Mouse (Mus musculus) stomach, embryonic 14.5 days (tissue): ENCODE measurements around the gene Mbd6. TPM values are rescaled to one million over a fixed set of nuclear protein-coding genes. Genes with fewer than 3 reads are reported as not detected.

Source experiments
- ATAC-seq: fragments of 200-750 bp; cut with Nextera tagmentation; 2 replicates; pipeline ENCODE4 v1.8.0; 2017; ENCODE audit warnings: low read depth, moderate TSS enrichment; ENCODE audit not compliant: insufficient number of reproducible peaks, insufficient read depth, low FRiP score
- H3K27ac ChIP-seq: fragments of 300-500 bp; sonication (generic); 2 replicates; pipeline ENCODE4 v1.5.1; 2014; ENCODE audit warnings: mild to moderate bottlenecking, low read length, moderate library complexity, mixed read lengths
- H3K27me3 ChIP-seq: fragments of 300-500 bp; sonication (generic); 2 replicates; pipeline ENCODE4 v1.6.1; 2014; ENCODE audit warnings: low read length, control low read depth, mixed read lengths; ENCODE audit not compliant: control insufficient read depth, insufficient read depth
- H3K36me3 ChIP-seq: fragments of 300-500 bp; sonication (generic); 2 replicates; pipeline ENCODE4 v1.6.1; 2014; ENCODE audit warnings: mild to moderate bottlenecking, control low read depth, low read length, moderate library complexity, mixed read lengths; ENCODE audit not compliant: control insufficient read depth, insufficient read depth
- H3K4me1 ChIP-seq: fragments of 300-500 bp; sonication (generic); 2 replicates; pipeline ENCODE4 v1.6.1; 2014; ENCODE audit warnings: low read length, control low read depth, mixed read lengths; ENCODE audit not compliant: control insufficient read depth, insufficient read depth
- H3K4me2 ChIP-seq: fragments of 300-500 bp; sonication (generic); replicated peaks from 2 replicates; pipeline ENCODE4 v1.6.1; 2014; ENCODE audit warnings: low read depth, low read length, control low read depth
- H3K4me3 ChIP-seq: fragments of 300-500 bp; sonication (generic); 2 replicates; pipeline ENCODE4 v1.5.1; 2014; ENCODE audit warnings: low read depth, low read length, control low read depth
- H3K9ac ChIP-seq: fragments of 300-500 bp; sonication (generic); replicated peaks from 2 replicates; pipeline ENCODE4 v1.6.1; 2014; ENCODE audit warnings: low read depth, mild to moderate bottlenecking, control low read depth, low read length, moderate library complexity, mixed read lengths
- H3K9me3 ChIP-seq: fragments of 300-500 bp; sonication (generic); 2 replicates; pipeline ENCODE4 v1.6.1; 2016; ENCODE audit warnings: low read depth, low read length, control low read depth; ENCODE audit not compliant: control insufficient read depth
- WGBS: fragments of 180-500 bp; shearing (Covaris S2); extraction: QIAGEN DNeasy Blood & Tissue Kit; methylation state at CpG from one replicate; pipeline ENCODE4 v1.1.7; 2014; 5-methylcytosine and 5-hydroxymethylcytosine counted together
- polyA plus RNA-seq: library from polyadenylated mRNA; unstranded; fragments of >200 nt; fragmentation: Nextera tagmentation; extraction: Ambion mirVana; gene quantifications from 2 replicates; pipeline ENCODE4 v1.2.1, GENCODE M21; 2014

The Mbd6 gene
- polyA plus RNA-seq, 1 experiment from 2014 or later = 22.2 TPM

DNA sequence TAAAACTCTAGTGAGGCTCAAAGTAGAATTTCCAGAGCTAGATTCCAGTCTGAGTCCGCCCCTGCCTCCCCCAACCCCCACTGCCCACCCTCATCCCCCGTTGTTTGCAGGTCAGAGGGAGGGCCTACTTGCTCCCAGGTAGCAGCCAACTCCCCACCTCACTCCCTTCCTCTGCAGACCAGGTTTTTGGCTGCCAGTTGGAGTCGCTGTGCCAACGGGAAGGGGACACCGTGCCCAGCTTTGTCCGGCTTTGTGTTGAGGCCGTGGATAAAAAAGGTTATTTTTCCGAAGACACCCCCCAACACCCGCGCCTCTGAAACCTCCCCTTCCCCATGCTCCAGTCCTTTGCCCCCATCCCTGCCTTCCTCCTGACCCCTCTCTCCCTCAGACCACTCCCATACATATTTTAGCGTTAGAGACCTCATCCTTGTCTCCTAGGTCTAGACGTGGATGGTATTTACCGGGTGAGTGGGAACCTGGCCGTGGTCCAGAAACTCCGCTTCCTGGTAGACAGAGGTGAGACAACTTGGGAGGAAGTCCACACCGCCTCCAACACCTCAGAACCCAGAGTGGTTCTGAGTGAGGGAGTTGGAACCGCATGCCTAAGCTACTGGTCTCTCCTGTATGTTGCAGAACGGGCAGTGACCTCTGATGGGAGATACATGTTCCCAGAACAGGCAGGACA lies 38.8 kb upstream of the Mbd6 start:
- no peak overlapping the region for H3K4me2 ChIP-seq
- ATAC-seq = no peak
- H3K9ac ChIP-seq = no peak overlapping the region
- WGBS = 44% methylated on average over 18 of the region's 18 CpGs
- H3K27me3 ChIP-seq = 0 out of 2 replicates have a peak, but pooled peaks cover 22% of the 10 kb centered on the region
- H3K4me3 ChIP-seq = no peak overlapping the region
- peaks cover 9% of the 10 kb centered on the region; the same call in 1 of the 2 replicates for H3K36me3 ChIP-seq
- H3K27ac ChIP-seq = no peak overlapping the region
- H3K4me1 ChIP-seq = peaks cover 14% of the 10 kb centered on the region; the same call in 1 of the 2 replicates
- 0 out of 2 replicates have a peak, but pooled peaks cover 3% of the 10 kb centered on the region for H3K9me3 ChIP-seq

DNA sequence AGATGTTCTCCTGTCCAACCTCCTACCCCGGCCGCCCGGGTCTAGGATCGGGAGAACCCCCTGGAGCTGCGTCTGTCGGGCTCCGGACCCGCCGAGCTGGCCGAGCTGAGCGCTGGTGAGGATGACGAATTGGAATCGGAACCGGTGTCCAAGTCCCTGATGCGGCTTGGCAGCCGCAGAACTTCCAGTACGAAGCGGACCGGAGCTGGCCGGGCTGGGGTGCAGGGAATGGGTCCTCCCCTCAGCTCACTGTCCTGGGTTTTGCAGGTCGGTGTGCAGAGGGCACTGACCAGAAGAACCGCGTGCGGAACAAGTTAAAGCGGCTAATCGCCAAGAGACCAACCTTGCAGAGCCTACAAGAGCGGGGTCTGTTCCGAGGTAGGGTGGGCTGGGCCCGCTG lies 38.0 kb upstream of the Mbd6 start:
- H3K9me3 ChIP-seq = 0 out of 2 replicates have a peak, but pooled peaks cover 3% of the 10 kb centered on the region
- peak overlapping the region; percentile 96 for H3K4me2 ChIP-seq
- peaks cover 14% of the 10 kb centered on the region; the same call in 1 of the 2 replicates for H3K4me1 ChIP-seq
- 0 out of 2 replicates have a peak, but pooled peaks cover 22% of the 10 kb centered on the region for H3K27me3 ChIP-seq
- WGBS = 6% methylated on average over 29 of the region's 29 CpGs
- peak overlapping the region; percentile 48 for H3K4me3 ChIP-seq
- no peak for ATAC-seq
- H3K27ac ChIP-seq = no peak overlapping the region
- peaks cover 9% of the 10 kb centered on the region; the same call in 1 of the 2 replicates for H3K36me3 ChIP-seq
- H3K9ac ChIP-seq = peak overlapping the region; percentile 36

DNA sequence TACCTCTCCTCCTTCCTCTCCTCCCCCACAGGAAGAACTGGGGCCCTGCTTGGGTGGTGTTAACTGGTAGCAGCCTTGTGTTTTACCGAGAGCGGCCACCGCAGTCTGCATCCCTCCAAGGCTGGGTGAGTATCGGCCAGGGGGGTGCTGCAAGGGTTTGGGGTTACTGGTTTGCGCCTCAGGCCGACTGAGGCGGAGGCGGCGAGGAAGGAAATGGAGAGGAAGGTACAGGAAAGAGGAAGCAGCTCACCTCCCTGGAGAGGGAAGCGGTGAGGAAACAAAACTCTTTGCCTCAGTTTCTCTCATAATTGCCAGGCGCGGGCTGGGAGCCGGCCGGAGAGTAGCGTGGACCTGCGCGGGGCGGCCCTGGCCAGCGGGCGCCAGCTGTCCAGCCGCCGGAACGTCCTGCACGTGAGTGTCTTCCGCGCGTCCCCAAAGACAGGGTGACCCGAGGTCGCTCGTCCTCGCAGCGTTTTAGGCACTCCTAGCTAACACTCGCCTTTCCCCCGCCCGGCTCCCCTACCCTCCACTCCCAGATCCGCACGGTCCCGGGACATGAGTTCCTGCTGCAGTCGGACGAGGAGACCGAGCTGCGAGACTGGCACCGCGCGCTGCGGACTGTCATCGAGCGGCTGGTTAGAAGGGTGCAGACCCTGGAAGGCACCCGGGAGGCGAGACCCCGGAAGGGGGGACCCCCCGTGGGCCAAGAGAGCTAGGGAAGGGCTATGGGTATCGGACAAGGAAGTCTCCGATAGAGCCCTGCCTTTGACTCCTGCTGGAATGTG lies 37.4 kb upstream of the Mbd6 start:
- Histone ChIP-seq H3K36me3 (peaks cover 6% of the 10 kb centered on the region; the same call in 1 of the 2 replicates), H3K4me3 (peak overlapping the region; percentile 48), H3K4me2 (peak overlapping the region; percentile 96), H3K9me3 (0 out of 2 replicates have a peak, but pooled peaks cover 3% of the 10 kb centered on the region), H3K4me1 (peaks cover 14% of the 10 kb centered on the region; the same call in 1 of the 2 replicates), H3K9ac (peak overlapping the region; percentile 36), H3K27me3 (0 out of 2 replicates have a peak, but pooled peaks cover 22% of the 10 kb centered on the region), H3K27ac (no peak overlapping the region)
- no peak for ATAC-seq
- 1% methylated on average over 51 of the region's 54 CpGs for WGBS

DNA sequence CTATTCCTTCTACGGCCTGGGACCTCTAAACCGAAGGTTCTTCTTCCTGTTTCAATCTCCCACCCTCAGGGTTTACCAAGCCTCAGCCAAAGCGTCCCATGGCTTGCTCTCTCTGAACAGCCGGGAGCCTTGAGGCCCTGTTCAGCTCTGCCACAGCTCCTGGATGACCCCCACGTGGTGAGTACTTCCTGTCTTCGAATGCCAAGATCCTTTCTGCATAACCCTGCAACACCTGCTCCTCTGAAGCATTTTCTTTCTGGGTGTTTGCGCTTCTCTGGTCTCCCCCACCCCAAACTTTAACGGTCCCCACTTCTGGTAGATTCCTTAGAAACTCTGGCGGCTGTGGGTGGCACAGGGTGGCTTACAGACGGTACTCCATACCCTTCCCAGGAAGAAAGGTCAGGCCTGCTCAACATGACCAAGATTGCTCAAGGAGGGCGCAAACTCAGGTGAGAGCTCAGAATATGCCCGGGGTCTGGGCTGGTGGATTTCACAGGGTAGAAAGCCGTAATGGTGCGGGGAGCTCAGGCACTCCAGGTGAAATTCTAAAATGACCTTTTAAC lies 36.7 kb upstream of the Mbd6 start:
- no peak overlapping the region for H3K27ac ChIP-seq
- 36% methylated on average over 14 of the region's 14 CpGs for WGBS
- H3K9ac ChIP-seq = no peak overlapping the region
- H3K9me3 ChIP-seq = 0 out of 2 replicates have a peak, but pooled peaks cover 3% of the 10 kb centered on the region
- ATAC-seq = no peak
- H3K27me3 ChIP-seq = 0 out of 2 replicates have a peak, but pooled peaks cover 22% of the 10 kb centered on the region
- H3K4me1 ChIP-seq = peaks cover 14% of the 10 kb centered on the region; the same call in 1 of the 2 replicates
- peak overlapping the region; percentile 48; the same call in 1 of the 2 replicates for H3K4me3 ChIP-seq
- H3K36me3 ChIP-seq = no peaks in the 10 kb centered on the region; the same call in 1 of the 2 replicates
- H3K4me2 ChIP-seq = peak overlapping the region; percentile 96

DNA sequence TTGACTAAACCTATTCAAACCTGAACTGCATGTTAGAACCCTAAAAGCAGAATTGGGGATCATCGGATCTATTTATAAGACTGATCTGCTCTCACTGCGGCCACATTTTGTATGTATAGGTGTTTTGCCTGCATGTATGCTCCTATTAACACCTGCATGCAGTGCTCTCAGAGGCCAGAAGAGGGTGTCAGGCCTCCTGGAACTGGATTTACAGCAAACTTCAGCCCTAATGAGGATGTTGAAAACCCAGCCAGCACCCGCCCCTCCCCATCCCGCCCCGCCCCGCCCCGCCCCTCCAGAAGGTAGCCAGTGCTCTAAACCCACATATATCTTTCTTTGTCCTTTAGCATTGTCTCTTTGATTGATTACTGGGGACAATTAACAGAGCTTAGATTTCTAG lies 35.7 kb upstream of the Mbd6 start:
- Histone ChIP-seq H3K4me3 (no peak overlapping the region), H3K27me3 (0 out of 2 replicates have a peak, but pooled peaks cover 22% of the 10 kb centered on the region), H3K36me3 (no peaks in the 10 kb centered on the region), H3K27ac (no peak overlapping the region), H3K4me1 (peaks cover 14% of the 10 kb centered on the region; the same call in 1 of the 2 replicates), H3K4me2 (no peak overlapping the region), H3K9ac (no peak overlapping the region), H3K9me3 (0 out of 2 replicates have a peak, but pooled peaks cover 3% of the 10 kb centered on the region)
- no peak for ATAC-seq
- 14% methylated on average over 7 of the region's 7 CpGs for WGBS

DNA sequence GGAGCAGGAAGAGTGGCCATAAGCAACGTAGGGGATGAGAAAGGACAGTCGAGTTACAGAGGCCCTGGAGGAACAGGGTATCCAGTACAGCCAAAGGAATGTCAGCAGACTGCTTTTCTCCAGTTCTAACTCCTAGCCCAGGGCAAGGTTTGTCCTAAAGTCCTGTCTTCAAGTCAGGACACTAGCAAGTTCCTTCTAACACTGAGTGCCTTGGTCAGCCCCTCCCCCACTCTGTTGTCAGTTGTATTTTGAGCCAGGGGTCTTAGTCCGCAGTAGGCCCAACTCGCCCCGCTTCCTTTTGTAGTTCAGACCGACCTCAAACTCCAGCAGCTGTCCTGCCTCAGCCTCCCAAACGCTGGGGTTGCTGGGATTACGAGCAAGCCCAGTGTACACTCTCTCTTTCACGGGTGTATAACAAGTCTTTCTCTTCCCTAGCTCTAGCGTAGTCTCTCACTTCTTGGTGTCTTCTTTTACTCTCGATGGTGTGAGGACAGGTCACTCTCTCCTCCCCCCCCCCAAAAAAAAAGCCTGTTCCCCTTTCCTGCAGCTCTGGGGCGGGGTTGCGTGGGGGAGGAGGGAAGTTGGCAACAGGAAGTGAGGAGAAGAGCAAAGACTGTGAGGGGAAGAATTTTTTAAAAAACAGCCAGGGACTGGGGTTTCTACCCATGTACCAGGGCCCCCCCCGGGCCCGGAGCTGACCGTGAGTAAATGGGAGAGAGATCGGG lies 34.5 kb upstream of the Mbd6 start:
- no peak for ATAC-seq
- Histone ChIP-seq H3K36me3 (no peaks in the 10 kb centered on the region), H3K27me3 (0 out of 2 replicates have a peak, but pooled peaks cover 22% of the 10 kb centered on the region), H3K4me1 (peaks cover 14% of the 10 kb centered on the region; the same call in 1 of the 2 replicates), H3K4me2 (no peak overlapping the region), H3K9ac (no peak overlapping the region), H3K4me3 (no peak overlapping the region), H3K27ac (no peak overlapping the region), H3K9me3 (0 out of 2 replicates have a peak, but pooled peaks cover 3% of the 10 kb centered on the region)
- 74% methylated on average over 17 of the region's 17 CpGs for WGBS

DNA sequence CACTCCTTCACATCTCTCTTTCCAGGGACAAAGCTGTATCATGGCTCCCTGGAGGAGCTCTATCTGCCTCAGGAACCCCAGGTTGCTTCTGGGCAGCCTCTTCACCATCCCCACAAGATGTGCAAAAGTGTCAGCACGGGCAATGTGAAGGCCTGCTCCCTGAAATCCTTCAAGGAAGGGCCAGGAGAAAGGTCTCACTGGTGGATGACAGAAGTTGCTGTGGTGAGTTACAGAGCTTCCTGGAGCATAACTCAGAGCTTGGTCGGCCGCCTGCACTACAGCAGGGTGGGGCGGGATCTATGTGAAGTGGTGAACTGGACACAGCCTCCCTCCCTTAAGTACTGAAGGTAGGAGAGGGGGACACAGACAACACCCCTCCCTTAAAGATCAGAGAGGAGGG lies 33.9 kb upstream of the Mbd6 start:
- Histone ChIP-seq H3K27me3 (0 out of 2 replicates have a peak, but pooled peaks cover 17% of the 10 kb centered on the region), H3K9ac (no peak overlapping the region), H3K36me3 (no peaks in the 10 kb centered on the region), H3K27ac (no peak overlapping the region), H3K4me1 (peaks cover 14% of the 10 kb centered on the region; the same call in 1 of the 2 replicates), H3K4me3 (no peak overlapping the region), H3K9me3 (0 out of 2 replicates have a peak, but pooled peaks cover 3% of the 10 kb centered on the region), H3K4me2 (no peak overlapping the region)
- WGBS = 71% methylated on average over 4 of the region's 4 CpGs
- ATAC-seq = no peak
